Mouse (Mus musculus) C2C12 (cell line): ENCODE data around the gene Meis2.

ENCODE experiments used
- CTCF ChIP-seq: IDR thresholded peaks from one replicate; pipeline ENCODE4 v1.5.1; 2011; ENCODE audit not compliant: control insufficient read depth, insufficient read depth, insufficient read length
- MYOG ChIP-seq: IDR thresholded peaks from one replicate; pipeline ENCODE4 v1.6.1; 2011; ENCODE audit not compliant: control insufficient read depth, insufficient read length; ENCODE audit errors: extremely low read depth
- USF1 ChIP-seq: IDR thresholded peaks from one replicate; pipeline ENCODE4 v1.6.1; 2011; ENCODE audit warnings: low read depth, mild to moderate bottlenecking, control low read depth, moderate library complexity

DNA sequence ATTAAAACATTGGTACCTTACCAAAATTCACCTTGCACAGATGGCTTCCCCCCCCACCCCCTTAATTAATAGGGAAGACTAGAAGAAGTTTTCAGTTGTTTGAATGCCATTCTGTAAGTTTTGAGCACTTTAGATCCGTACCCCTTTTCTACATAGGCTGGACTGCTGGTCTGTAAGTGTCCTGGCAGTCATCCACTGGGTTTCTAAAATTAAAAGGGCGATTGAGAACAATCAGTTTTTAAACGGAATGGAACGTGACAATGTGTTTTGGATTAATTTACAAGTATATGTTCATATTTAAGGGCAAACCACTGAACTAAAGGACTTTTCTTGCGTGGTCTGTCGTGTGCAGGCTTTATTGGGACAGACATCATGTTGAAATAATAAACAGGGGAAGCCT, 141.2 kb downstream of the Meis2 start:
- TF ChIP-seq CTCF: no peak
- no peak for TF ChIP-seq USF1
- TF ChIP-seq MYOG: no peak
